Mouse (Mus musculus) cerebellum, postnatal 25 days (tissue): ENCODE measurements around the gene 1810010H24Rik.
"Not testable (repeated sequence)": the region's sequence is repeated elsewhere in the genome, so short reads cannot be mapped to it uniquely, and the experiment has no call there.

Experiments used
- DNase-seq, 2 experiments: peaks; one replicate each; pipeline ENCODE4 v3.0.0; 2021; ENCODE audit warnings: mixed read lengths in 2 of 2

The 1810010H24Rik gene

GRCm38 (mm10) chr11:107025411-107026321 is at the start of gene 1810010H24Rik:
Gene 1810010H24Rik (plus strand): TSS chr11:107025681.
- DNase-seq: peak; percentile 61 to 66

- DNase-seq: peak in 1 of 2 experiments; percentile 20
Measured at GRCm38 (mm10) chr11:106976194-106976593, 49.3 kb upstream of the 1810010H24Rik start.

DNA sequence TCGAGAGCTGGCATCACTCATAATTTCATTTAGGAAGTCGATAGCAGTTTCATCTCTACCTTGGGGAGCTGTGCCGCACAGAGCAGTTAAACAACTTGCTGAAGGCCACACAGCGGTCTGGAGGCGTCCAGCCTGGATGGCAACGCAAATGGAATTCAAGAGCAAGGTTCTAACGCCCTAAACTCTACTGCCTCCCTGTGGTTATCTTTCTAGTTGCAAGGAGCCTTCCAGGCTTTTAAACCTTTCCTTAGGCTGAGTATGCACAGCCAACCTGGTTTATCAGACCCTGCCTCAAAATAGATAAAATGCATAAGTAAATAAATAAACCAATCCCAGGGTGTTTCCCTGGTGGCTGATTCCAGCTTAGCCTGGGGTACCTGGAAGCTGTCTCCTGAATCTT is 45.0 kb upstream of the 1810010H24Rik start:
- peak; percentile 41 to 68 for DNase-seq

DNA sequence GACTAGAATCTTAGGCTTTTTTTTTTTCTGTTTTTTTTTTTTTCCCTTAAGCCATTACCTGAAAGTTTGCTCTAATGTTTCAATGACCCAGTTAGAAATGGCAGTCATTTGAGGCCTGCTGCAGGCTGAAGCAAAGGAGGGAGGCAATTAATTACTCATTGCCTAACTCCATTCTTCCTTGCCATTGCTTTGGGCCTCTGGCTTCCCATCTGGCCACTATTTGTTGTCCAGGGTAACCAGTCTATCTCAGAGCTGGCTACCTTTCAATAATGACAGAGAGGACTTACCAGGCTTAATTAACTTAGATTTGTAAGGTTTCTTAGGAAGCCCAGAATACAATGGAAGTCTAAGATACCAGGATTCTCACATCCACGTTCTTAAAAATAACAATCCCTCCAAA is 43.7 kb upstream of the 1810010H24Rik start:
- DNase-seq: no peak

GRCm38 (mm10) chr11:106982351-106982750 is 43.1 kb upstream of the 1810010H24Rik start:
- DNase-seq: no peak

GRCm38 (mm10) chr11:106985979-106986604 is 39.4 kb upstream of the 1810010H24Rik start:
- not testable (repeated sequence) for DNase-seq

DNA sequence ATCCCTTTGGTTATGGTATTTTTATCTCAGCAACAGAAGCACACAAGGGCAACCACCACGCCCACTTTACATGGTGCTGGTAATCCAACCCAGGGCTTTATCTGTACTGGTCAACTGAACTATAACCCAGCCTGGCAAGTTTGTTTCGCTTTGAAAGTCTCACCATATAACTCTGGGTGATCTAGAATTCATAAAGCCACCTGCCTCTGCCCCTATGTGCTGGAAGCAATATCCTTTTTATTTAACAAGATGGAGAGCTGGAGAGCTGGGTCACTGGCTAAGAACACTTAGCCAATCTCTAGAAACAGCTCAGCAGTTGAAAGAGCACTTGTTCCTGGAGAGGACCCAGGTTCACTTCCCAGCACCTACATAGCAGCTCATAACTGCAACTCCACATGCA is 38.1 kb upstream of the 1810010H24Rik start:
- DNase-seq: no peak

- no peak for DNase-seq
Measured at GRCm38 (mm10) chr11:106994246-106995085, 31.0 kb upstream of the 1810010H24Rik start.

DNA sequence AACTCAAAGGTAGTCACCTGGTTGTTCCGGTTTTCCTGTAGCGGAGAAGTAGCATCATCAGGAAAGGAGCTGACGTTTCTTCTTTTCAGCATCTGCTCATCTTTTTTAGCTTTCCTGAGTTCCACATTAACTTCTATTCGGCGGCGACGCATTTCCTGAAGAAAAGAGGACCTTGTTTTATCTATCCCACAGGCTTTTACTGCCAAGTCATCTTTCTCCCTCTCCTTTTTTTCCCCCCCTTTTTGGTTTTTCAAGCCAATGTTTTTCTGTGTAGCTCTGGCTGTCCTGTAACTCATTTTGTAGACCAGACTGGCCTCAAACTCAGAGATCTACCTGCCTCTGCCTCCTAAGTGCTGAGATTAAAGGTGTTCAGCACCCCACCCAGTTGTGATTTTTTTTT is 29.0 kb upstream of the 1810010H24Rik start:
- not testable (repeated sequence) for DNase-seq

GRCm38 (mm10) chr11:106997976-106998375 is 27.5 kb upstream of the 1810010H24Rik start:
- DNase-seq: no peak

- peak in 1 of 2 experiments; percentile 34 for DNase-seq
Measured at GRCm38 (mm10) chr11:106998651-106999150, 26.8 kb upstream of the 1810010H24Rik start.

- peak; percentile 91 to 93 for DNase-seq
Measured at GRCm38 (mm10) chr11:106999151-106999948, 26.1 kb upstream of the 1810010H24Rik start, which contains the start of gene Kpna2. Gene Kpna2 (minus strand): TSS chr11:106999541.

- DNase-seq: no peak
Measured at GRCm38 (mm10) chr11:106999949-107000513, 25.4 kb upstream of the 1810010H24Rik start.

GRCm38 (mm10) chr11:107001760-107002675 is 23.5 kb upstream of the 1810010H24Rik start:
- no peak for DNase-seq

- DNase-seq: peak in 1 of 2 experiments; percentile 51
Measured at GRCm38 (mm10) chr11:107005538-107005937, 19.9 kb upstream of the 1810010H24Rik start.

DNA sequence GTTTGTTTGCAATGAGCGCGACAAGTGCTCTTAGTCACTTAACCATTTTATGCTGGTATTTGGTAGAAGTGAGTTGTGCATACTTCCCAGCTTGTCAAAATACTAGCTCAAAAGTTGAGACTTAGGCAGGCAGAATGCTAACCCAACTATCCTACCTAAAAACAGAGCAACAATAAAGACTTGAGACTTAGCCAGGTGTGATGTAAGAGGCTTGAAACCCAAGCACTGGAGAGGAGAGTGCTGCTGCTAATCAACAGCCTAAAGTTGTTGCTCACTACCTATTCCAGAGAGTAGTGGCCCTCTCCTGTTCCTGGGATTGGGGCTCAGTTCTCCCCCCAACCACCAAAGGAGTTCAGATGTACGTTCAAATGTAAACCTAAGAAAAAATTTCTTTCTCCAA is 15.0 kb upstream of the 1810010H24Rik start:
- DNase-seq: no peak

DNA sequence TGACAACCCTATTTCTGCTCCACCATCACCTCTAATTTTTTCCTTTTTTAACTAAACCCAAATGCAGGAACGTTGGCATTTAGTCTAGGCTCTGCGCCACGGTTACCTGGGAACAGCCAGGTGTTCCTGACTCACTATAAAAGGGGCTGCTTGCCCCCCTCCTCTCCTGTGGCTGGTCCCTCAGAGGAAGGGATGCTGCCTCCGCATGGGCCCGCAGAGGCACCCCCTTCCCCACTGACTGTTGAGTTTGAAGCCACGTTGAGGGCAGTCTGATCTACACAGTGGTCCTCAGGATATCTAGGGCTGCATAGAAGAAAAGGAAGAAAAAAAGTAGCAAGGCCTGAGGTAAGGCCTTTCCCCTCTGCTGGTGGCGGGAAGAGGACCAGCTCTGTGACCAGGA is 14.3 kb upstream of the 1810010H24Rik start:
- DNase-seq: no peak

GRCm38 (mm10) chr11:107011669-107012323 is 13.7 kb upstream of the 1810010H24Rik start:
- peak in 1 of 2 experiments; percentile 27 for DNase-seq

GRCm38 (mm10) chr11:107012324-107013017 is 13.0 kb upstream of the 1810010H24Rik start:
- DNase-seq: peak; percentile 99 to 100
